In the genomic region with DNA sequence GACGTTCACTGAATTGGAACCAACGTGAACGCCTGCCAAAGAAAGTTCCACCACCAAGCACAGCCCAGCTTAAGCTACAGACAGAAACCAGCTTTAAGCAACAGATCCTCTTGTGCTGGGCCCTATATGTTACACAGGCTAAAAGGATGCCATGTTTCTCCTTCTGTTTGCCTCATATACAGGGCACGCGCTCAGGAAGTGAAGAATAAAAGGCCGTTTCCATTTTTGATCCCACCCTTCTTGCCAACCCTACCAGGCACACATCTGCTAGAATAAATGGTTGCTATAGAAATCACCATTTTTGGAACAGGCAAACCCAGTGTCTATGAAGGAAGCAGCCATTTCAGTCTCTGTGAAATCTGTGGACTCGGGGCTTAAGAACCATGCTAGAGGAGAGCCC, we compare ENCODE assay signal across 19 mouse cellular contexts. TPM values are rescaled to one million over a fixed set of nuclear protein-coding genes. Genes with fewer than 3 reads are reported as not detected.
DNase-seq lines count a peak whose midpoint lies in the region; ATAC-seq lines count a peak whose summit lies in the region.
"Had no signal": no experiment of that assay in that cellular context is flagged by ENCODE, and none has a peak within 500 bp of the region (broad histone marks: within the 10 kb centered on the region; RNA-seq: fewer than 3 reads in every experiment).

No protein-coding gene starts in this region.

- no peak overlapping the region for H3K4me2 ChIP-seq in forebrain, embryonic 14.5 days (ENCODE audit: low read length)
- no peak overlapping the region for H3K4me2 ChIP-seq in forebrain, embryonic 11.5 days (ENCODE audit: low read depth, low read length, severe bottlenecking)
- H3K4me2 ChIP-seq: embryonic facial prominence, embryonic 12.5 days; hindbrain, embryonic 12.5 days; limb, embryonic 13.5 days had no signal

- ATAC-seq in forebrain, embryonic 14.5 days, result no peak
- ATAC-seq in forebrain, embryonic 11.5 days (replicated peaks; ENCODE audit: low FRiP score), result no peak
- ATAC-seq: inflammation-experienced regulatory T-cells, adult 6 months had no signal

- H3K9me3 ChIP-seq in forebrain, embryonic 14.5 days (replicated peaks; ENCODE audit: control insufficient read depth, low read length), result no peaks in the 10 kb centered on the region
- no peaks in the 10 kb centered on the region for H3K9me3 ChIP-seq in forebrain, embryonic 11.5 days (ENCODE audit: control insufficient read depth, low read length)
- H3K9me3 ChIP-seq in limb, embryonic 10.5 days (replicated peaks), result no peaks in the 10 kb centered on the region
- H3K9me3 ChIP-seq: embryonic facial prominence, embryonic 12.5 days; heart, embryonic 10.5 days; hindbrain, embryonic 12.5 days; limb, embryonic 13.5 days; midbrain, embryonic 10.5 days had no signal

- intact Hi-C loops in left cerebral cortex, postnatal 14 days (cut with DNase I), result loop anchor here (5.0 kb wide), 1 partner anchor 39 kb away; no protein-coding TSS in a partner anchor

- no peaks in the 10 kb centered on the region for H3K27me3 ChIP-seq in forebrain, embryonic 14.5 days (replicated peaks; ENCODE audit: control insufficient read depth, insufficient read depth, low read length)
- no peaks in the 10 kb centered on the region for H3K27me3 ChIP-seq in forebrain, embryonic 11.5 days (ENCODE audit: control insufficient read depth, insufficient read depth, low read length)
- no peaks in the 10 kb centered on the region; the same call in 1 of the 2 replicates for H3K27me3 ChIP-seq in limb, embryonic 10.5 days (ENCODE audit: low read depth, poor library complexity, severe bottlenecking)
- H3K27me3 ChIP-seq: embryonic facial prominence, embryonic 12.5 days; hindbrain, embryonic 12.5 days had no signal

- no peaks in the 10 kb centered on the region for H3K4me1 ChIP-seq in forebrain, embryonic 14.5 days (ENCODE audit: control insufficient read depth, insufficient read depth, low read length)
- H3K4me1 ChIP-seq in forebrain, embryonic 11.5 days (replicated peaks; ENCODE audit: control insufficient read depth, insufficient read depth, low read length), result no peaks in the 10 kb centered on the region
- H3K4me1 ChIP-seq in limb, embryonic 10.5 days, result peaks cover 8% of the 10 kb centered on the region; the same call in 1 of the 2 replicates
- H3K4me1 ChIP-seq: embryonic facial prominence, embryonic 12.5 days; limb, embryonic 13.5 days had no signal

- H3K36me3 ChIP-seq in forebrain, embryonic 14.5 days (ENCODE audit: control insufficient read depth, insufficient read depth, low read length), result no peaks in the 10 kb centered on the region
- no peaks in the 10 kb centered on the region for H3K36me3 ChIP-seq in forebrain, embryonic 11.5 days (ENCODE audit: control insufficient read depth, insufficient read depth, low read length)
- 0 out of 2 replicates have a peak, but pooled peaks cover 15% of the 10 kb centered on the region for H3K36me3 ChIP-seq in limb, embryonic 10.5 days
- H3K36me3 ChIP-seq: embryonic facial prominence, embryonic 12.5 days; heart, embryonic 10.5 days; hindbrain, embryonic 12.5 days; limb, embryonic 13.5 days had no signal

- H3K9ac ChIP-seq in forebrain, embryonic 14.5 days (ENCODE audit: low read length), result no peak overlapping the region
- H3K9ac ChIP-seq in forebrain, embryonic 11.5 days (ENCODE audit: low read length), result no peak overlapping the region
- H3K9ac ChIP-seq: embryonic facial prominence, embryonic 12.5 days; hindbrain, embryonic 12.5 days; limb, embryonic 13.5 days; liver, embryonic 14.5 days had no signal

- WGBS in forebrain, embryonic 14.5 days, result 81% methylated on average over 7 of the region's 7 CpGs
- 89% methylated on average over 7 of the region's 7 CpGs for WGBS in forebrain, embryonic 11.5 days
- 94% methylated on average over 7 of the region's 7 CpGs for WGBS in limb, embryonic 10.5 days

- no peak overlapping the region for H3K27ac ChIP-seq in forebrain, embryonic 14.5 days (ENCODE audit: low read depth, low read length)
- H3K27ac ChIP-seq in forebrain, embryonic 11.5 days (ENCODE audit: low read depth, low read length), result no peak overlapping the region
- no peak overlapping the region for H3K27ac ChIP-seq in limb, embryonic 10.5 days
- H3K27ac ChIP-seq: embryonic facial prominence, embryonic 12.5 days; heart, embryonic 10.5 days; hindbrain, embryonic 12.5 days; limb, embryonic 13.5 days; liver, embryonic 14.5 days; midbrain, embryonic 10.5 days had no signal

- peak; percentile 37 for DNase-seq in forebrain, embryonic 14.5 days (ENCODE audit: low spot score)
- no peak for DNase-seq in forebrain, embryonic 11.5 days (ENCODE audit: low spot score)
- peak; percentile 26 to 27 for DNase-seq in kidney, postnatal 36 days
- no peak for DNase-seq in kidney, postnatal 14 days
- DNase-seq in brain, adult 2 months (ENCODE audit: low read depth, low spot score), result peak; percentile 79
- peak; percentile 40 to 54 for DNase-seq in left cerebral cortex, postnatal 14 days (ENCODE audit: low spot score in 2 of 2)
- no peak for DNase-seq in limb, embryonic 10.5 days (ENCODE audit: low spot score)
- DNase-seq in embryo, embryonic 11 days, result no peak
- DNase-seq: cerebellum, adult 18-20 months; heart, postnatal 10 days; kidney, adult 9 months; thymus, adult 2 months had no signal

- H3K4me3 ChIP-seq in forebrain, embryonic 14.5 days (ENCODE audit: low read depth, low read length), result no peak overlapping the region
- no peak overlapping the region for H3K4me3 ChIP-seq in forebrain, embryonic 11.5 days (ENCODE audit: low read depth, low read length)
- H3K4me3 ChIP-seq in limb, embryonic 10.5 days, result no peak overlapping the region
- H3K4me3 ChIP-seq: embryonic facial prominence, embryonic 12.5 days; heart, embryonic 10.5 days; hindbrain, embryonic 12.5 days; limb, embryonic 13.5 days; midbrain, embryonic 10.5 days had no signal

RNA-seq across cellular contexts. Expression of gene Zbtb16, which starts 59.8 kb away (rescaled TPM):
- polyA plus RNA-seq in forebrain, embryonic 14.5 days (2014; fragmentation: Nextera tagmentation; extraction: Ambion mirVana), result 2.3 and 3.7 TPM in 2 replicates
- 6.6 TPM in 2 replicates for polyA plus RNA-seq in forebrain, embryonic 11.5 days (2014; fragmentation: Nextera tagmentation; extraction: Ambion mirVana)
- total RNA-seq in left cerebral cortex, postnatal 14 days (2021), result 10 to 100 TPM; 56.2 to 65.7 TPM
- polyA plus RNA-seq in limb, embryonic 10.5 days (2016; fragmentation: Nextera tagmentation; extraction: Ambion mirVana), result 19.7 and 29.3 TPM in 2 replicates
- polyA plus RNA-seq: inflammation-experienced regulatory T-cells, adult 6 months had no signal

Comparison
In these comparisons a context has a peak if more than half of its experiments do, and no peak if none do; other contexts are left out.
1. DNase-seq: peak in forebrain, embryonic 14.5 days (single experiment), kidney, postnatal 36 days (2 of 2), brain, adult 2 months (single experiment) and left cerebral cortex, postnatal 14 days (2 of 2); none in forebrain, embryonic 11.5 days (single experiment), kidney, postnatal 14 days (single experiment), limb, embryonic 10.5 days (single experiment) and embryo, embryonic 11 days (single experiment).